Mouse (Mus musculus): ENCODE measurements around the gene Zfp385b. TPM values are rescaled to one million over a fixed set of nuclear protein-coding genes. Genes with fewer than 3 reads are reported as not detected.
A peak's percentile ranks its signal among the peaks of the same experiment; 100 is the strongest.

Gene Zfp385b
- polyA plus RNA-seq, 1 experiment from 2014 or later, result 6.7 TPM

DNA sequence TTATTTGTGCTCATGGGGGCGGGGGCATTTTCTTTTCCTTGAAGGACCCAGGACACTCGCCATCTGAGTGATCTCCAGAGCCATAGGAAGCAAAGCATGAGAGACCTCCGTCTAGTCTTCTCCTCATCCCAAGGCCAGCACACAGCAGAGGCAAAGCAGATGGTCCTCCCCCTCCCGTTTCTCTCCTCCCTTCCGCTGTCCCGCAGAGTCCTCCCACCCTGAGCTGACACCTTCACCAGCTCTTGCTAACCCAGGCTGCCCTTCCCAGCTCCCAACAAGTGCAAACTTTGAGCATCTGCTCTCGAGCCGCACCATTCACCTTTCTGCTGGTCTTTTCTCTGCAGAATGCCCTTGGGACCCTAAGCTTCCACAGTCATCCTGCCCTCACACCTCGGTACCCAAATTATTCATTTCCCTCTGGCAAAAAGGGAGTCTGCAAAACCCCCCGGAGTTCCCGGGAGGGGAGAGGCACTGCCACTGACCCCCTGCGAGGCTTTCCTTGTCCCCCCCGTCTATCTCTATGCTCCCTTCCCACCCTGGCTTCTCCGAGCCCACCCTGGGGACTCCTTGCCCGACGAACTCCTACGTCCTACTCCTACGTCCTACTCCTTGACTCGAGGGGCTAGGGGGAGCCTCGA lies 3.5 kb downstream of the Zfp385b start:
- peak overlapping the region; percentile 45 for H3K27ac ChIP-seq
- WGBS, result 4% methylated on average over 20 of the region's 20 CpGs
- H3K4me3 ChIP-seq (replicated peaks), result peak overlapping the region; percentile 66
- peaks cover 54% of the 10 kb centered on the region for H3K27me3 ChIP-seq
- peak overlapping the region; percentile 100 for H3K4me2 ChIP-seq
- peak overlapping the region; percentile 50 for H3K9ac ChIP-seq
- H3K4me1 ChIP-seq, result peaks cover 20% of the 10 kb centered on the region
- H3K36me3 ChIP-seq, result no peaks in the 10 kb centered on the region
- H3K9me3 ChIP-seq (replicated peaks), result no peaks in the 10 kb centered on the region
- ATAC-seq (replicated peaks; ENCODE audit: low FRiP score), result peak; percentile 59; the same call in 1 of the 2 replicates

DNA sequence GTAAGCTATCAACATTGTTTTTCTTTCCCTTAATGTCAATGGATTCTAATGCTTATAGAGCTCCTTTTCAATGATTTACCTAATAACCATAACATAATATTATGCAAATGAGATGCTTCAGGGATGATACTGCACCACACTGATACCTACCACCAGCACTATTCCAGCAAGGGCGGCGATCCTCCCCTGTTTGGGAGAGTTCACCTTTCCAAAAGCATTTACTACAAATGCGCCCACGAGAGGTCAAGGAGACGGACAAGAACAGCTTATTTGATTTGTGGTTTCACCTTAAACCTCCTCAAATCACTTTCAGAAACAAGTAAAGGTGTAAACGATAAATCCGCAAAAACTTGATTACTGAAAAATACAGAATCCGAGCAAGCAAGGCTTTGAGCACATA lies 4.5 kb downstream of the Zfp385b start:
- Histone ChIP-seq H3K9me3 (replicated peaks) (no peaks in the 10 kb centered on the region), H3K4me2 (no peak overlapping the region), H3K36me3 (no peaks in the 10 kb centered on the region), H3K4me3 (replicated peaks) (no peak overlapping the region; the same call in 1 of the 2 replicates), H3K27ac (no peak overlapping the region), H3K27me3 (peaks cover 54% of the 10 kb centered on the region), H3K4me1 (peaks cover 20% of the 10 kb centered on the region), H3K9ac (no peak overlapping the region)
- 77% methylated on average over 8 of the region's 8 CpGs for WGBS
- ATAC-seq (replicated peaks; ENCODE audit: low FRiP score), result no peak

DNA sequence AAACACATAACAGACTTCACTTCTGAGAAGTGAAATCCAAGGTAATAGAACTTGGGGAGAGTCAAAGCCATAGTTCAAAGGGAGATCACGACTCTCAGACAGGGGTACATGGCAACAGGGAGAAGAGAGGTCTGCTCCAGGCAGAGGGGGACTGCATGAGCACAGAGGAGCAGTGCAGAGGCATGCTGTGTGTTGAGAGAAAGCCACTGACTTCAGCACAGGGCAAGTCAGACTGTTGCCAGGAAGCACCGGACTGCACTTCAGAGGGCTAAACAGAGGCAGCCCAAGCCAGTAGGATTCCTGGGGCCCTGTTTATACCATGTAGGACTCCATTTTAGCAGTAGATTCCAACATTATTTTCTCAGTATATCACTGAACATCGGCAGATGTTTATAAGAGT lies 6.4 kb downstream of the Zfp385b start:
- Histone ChIP-seq H3K27me3 (peaks cover 41% of the 10 kb centered on the region), H3K4me1 (peaks cover 20% of the 10 kb centered on the region), H3K9ac (no peak overlapping the region), H3K27ac (no peak overlapping the region), H3K4me3 (replicated peaks) (no peak overlapping the region), H3K4me2 (no peak overlapping the region), H3K9me3 (replicated peaks) (no peaks in the 10 kb centered on the region), H3K36me3 (no peaks in the 10 kb centered on the region)
- ATAC-seq (replicated peaks; ENCODE audit: low FRiP score), result no peak
- WGBS, result 76% methylated on average over 3 of the region's 3 CpGs

DNA sequence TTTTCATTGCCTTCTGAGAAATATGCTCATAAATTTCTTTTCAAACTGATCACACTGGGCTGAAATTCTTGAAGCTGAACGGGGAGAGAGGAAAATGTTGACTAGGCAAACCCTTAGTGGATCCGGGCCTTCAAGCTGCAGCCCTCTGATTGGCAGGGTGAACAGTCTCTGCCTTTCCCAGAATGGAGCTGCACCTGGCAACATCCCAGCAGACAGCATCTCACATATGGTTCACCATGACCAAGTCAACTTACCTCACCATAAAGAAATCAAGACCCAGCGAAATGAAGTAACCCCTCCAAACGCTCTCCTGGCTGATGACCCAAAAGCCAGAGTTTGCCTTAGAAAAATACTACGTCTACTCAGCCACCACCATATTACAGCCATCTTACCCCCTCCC lies 8.7 kb downstream of the Zfp385b start:
- H3K27me3 ChIP-seq, result peaks cover 19% of the 10 kb centered on the region
- peaks cover under 1% of the 10 kb centered on the region; the same call in 1 of the 2 replicates for H3K4me1 ChIP-seq
- no peak overlapping the region for H3K27ac ChIP-seq
- 89% methylated on average over 5 of the region's 5 CpGs for WGBS
- H3K36me3 ChIP-seq, result no peaks in the 10 kb centered on the region
- no peaks in the 10 kb centered on the region for H3K9me3 ChIP-seq (replicated peaks)
- no peak overlapping the region for H3K4me3 ChIP-seq (replicated peaks)
- ATAC-seq (replicated peaks; ENCODE audit: low FRiP score), result no peak
- H3K9ac ChIP-seq, result no peak overlapping the region
- H3K4me2 ChIP-seq, result no peak overlapping the region

DNA sequence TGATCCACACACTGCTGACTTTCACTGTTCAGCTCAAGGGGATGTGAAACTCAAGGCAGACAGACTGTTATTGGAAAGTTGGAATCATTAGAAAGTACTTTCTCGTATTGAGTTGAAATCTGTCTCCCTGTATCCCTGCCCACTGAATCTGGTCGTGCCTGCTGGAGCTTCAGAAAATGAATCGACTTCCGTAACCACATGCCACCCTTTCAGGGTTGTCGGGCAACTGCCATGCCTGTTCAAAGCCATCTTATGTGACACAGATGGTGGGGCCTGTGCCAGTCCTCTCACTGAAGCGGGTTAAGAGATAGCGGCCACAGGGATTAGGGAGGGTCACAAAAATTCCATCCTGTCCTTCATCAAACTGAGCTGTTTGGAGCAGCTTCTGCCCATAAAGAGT lies 14.7 kb downstream of the Zfp385b start:
- Histone ChIP-seq H3K4me3 (replicated peaks) (no peak overlapping the region), H3K4me2 (no peak overlapping the region), H3K36me3 (no peaks in the 10 kb centered on the region), H3K9me3 (replicated peaks) (no peaks in the 10 kb centered on the region), H3K4me1 (no peaks in the 10 kb centered on the region), H3K27ac (no peak overlapping the region), H3K27me3 (no peaks in the 10 kb centered on the region), H3K9ac (no peak overlapping the region)
- 84% methylated on average over 7 of the region's 7 CpGs for WGBS
- no peak for ATAC-seq (replicated peaks; ENCODE audit: low FRiP score)

DNA sequence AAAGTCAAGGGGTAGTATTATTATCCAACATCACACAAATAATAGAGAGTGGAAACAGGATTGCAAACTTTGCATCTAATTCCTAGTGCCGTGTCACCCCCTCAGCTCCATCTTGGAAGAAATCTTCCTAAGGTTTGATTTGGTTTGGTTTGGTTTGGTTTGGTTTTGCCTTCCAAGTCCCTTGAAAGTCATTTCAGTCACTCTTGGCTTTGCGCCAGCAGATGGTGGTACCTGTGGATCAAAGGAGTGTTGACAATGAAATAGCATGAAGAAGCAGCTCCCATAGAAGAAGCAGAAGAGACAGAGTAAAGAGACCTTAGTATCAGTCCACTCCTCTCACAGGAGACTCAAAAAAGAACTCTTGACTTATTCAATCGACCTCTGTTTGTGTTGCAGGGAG lies 17.1 kb downstream of the Zfp385b start:
- no peaks in the 10 kb centered on the region for H3K36me3 ChIP-seq
- H3K9me3 ChIP-seq (replicated peaks), result no peaks in the 10 kb centered on the region
- 93% methylated on average over 3 of the region's 3 CpGs for WGBS
- H3K27me3 ChIP-seq, result no peaks in the 10 kb centered on the region
- no peak overlapping the region for H3K4me3 ChIP-seq (replicated peaks)
- H3K9ac ChIP-seq, result no peak overlapping the region
- no peak for ATAC-seq (replicated peaks; ENCODE audit: low FRiP score)
- no peaks in the 10 kb centered on the region for H3K4me1 ChIP-seq
- H3K27ac ChIP-seq, result no peak overlapping the region
- no peak overlapping the region for H3K4me2 ChIP-seq

DNA sequence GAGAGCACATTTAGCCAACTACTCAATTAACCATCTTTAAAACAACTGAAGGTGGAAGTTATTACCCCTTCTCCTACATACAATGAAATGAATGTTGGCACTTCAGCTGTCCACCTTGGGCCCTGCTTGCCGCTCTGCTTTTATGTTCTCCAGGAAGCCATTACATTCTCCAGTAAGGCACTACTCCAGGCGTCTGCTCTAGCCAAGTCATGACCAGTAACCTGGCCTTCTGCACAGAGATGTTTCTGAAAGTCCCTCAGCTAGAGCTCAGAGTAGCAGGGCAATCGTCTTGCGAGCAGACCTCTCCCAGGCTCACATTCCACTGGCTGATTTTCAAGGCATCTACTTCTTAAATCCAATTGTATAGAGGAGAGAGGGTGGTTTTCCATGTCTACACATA lies 18.0 kb downstream of the Zfp385b start:
- no peak for ATAC-seq (replicated peaks; ENCODE audit: low FRiP score)
- WGBS, result 85% methylated on average over 4 of the region's 4 CpGs
- H3K27me3 ChIP-seq, result no peaks in the 10 kb centered on the region

DNA sequence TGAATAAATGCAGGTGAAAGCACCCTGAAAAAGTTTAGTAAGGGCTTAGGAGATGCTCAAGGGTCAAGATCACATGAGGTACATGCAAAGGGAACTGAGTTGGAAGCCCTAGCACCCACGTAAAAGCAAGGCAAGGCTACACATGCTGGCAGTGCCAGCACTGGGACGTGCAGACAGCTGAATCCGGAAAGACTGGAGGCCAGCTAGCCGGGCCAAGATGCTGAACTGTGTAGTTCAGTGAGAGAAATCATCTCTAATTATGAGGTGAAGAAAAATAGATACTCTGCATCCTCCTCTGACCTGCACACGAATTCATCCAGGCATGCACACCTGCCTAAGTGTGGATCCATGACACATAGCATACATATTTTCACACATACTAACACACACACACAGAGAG lies 18.4 kb downstream of the Zfp385b start:
- no peak overlapping the region for H3K4me2 ChIP-seq
- WGBS, result 83% methylated on average over 5 of the region's 5 CpGs
- no peaks in the 10 kb centered on the region for H3K36me3 ChIP-seq
- no peak for ATAC-seq (replicated peaks; ENCODE audit: low FRiP score)
- no peaks in the 10 kb centered on the region for H3K9me3 ChIP-seq (replicated peaks)
- H3K4me3 ChIP-seq (replicated peaks), result no peak overlapping the region
- H3K27me3 ChIP-seq, result no peaks in the 10 kb centered on the region
- no peaks in the 10 kb centered on the region for H3K4me1 ChIP-seq
- H3K9ac ChIP-seq, result no peak overlapping the region
- no peak overlapping the region for H3K27ac ChIP-seq

More for the DNA sequence above, 18.0 kb downstream of the Zfp385b start:
- no peaks in the 10 kb centered on the region for H3K4me1 ChIP-seq
- H3K9me3 ChIP-seq (replicated peaks), result no peaks in the 10 kb centered on the region
- H3K36me3 ChIP-seq, result no peaks in the 10 kb centered on the region
- H3K4me2 ChIP-seq, result no peak overlapping the region
- H3K4me3 ChIP-seq (replicated peaks), result no peak overlapping the region
- no peak overlapping the region for H3K9ac ChIP-seq
- no peak overlapping the region for H3K27ac ChIP-seq

DNA sequence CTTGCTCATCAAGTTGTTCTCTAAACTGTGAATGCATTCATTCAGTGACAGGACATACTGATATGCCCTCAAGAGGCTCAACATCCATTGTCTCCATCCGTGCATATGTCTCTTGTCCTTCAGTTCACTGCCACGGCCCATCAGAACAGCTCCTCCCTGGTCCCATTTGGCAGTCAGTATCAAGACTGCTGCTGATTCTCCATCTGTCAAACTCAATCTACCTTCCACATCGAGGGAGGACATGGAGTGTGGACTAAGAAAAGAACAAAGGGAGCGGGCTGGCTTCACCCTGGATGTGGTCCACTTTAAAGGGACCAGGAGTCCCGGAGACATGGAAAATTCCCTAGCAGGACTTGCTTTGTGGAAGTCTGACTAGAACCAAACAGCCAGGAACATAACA lies 22.2 kb downstream of the Zfp385b start:
- H3K27ac ChIP-seq, result no peak overlapping the region
- 78% methylated on average over 5 of the region's 5 CpGs for WGBS
- H3K4me3 ChIP-seq (replicated peaks), result no peak overlapping the region
- no peak overlapping the region for H3K4me2 ChIP-seq
- H3K9ac ChIP-seq, result no peak overlapping the region
- no peaks in the 10 kb centered on the region for H3K36me3 ChIP-seq
- no peaks in the 10 kb centered on the region for H3K9me3 ChIP-seq (replicated peaks)
- ATAC-seq (replicated peaks; ENCODE audit: low FRiP score), result no peak
- H3K4me1 ChIP-seq, result no peaks in the 10 kb centered on the region
- no peaks in the 10 kb centered on the region for H3K27me3 ChIP-seq

DNA sequence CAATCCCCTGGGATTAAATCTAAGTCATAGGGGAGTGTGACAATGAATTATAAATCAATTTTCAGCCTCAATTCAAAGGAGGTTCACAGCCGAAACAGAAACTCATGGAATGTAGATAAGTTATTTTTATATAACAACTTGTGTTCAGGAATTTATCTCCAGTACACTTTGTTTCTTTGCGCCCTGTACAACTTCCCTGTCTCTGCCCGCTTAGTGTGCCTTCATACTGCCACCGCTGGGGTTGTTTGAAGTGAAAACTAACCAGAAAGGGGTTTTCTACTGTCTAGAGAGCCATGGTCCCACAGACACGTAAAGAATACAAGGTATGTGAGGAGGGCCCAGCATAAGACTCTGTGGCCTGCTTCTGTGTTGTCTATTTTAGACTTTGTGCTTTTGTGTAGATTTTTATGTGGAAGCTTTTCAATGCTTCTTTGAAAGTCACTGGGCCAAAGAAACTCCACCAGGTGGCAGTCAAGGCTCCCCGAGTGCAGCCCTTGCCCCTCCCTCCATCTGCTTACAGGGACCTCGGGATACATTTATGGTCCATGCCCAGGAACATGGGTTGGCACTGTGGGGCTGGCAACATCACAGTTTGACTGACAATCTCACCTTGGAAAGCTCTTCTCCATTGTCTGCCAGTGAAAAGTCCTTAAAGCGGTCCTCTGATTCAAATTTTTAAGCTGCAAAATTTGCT lies 23.4 kb downstream of the Zfp385b start:
- Histone ChIP-seq H3K4me2 (no peak overlapping the region), H3K27me3 (no peaks in the 10 kb centered on the region), H3K4me3 (replicated peaks) (no peak overlapping the region), H3K9ac (no peak overlapping the region), H3K9me3 (replicated peaks) (no peaks in the 10 kb centered on the region), H3K4me1 (no peaks in the 10 kb centered on the region), H3K36me3 (no peaks in the 10 kb centered on the region), H3K27ac (no peak overlapping the region)
- no peak for ATAC-seq (replicated peaks; ENCODE audit: low FRiP score)
- WGBS, result 65% methylated on average over 8 of the region's 8 CpGs

DNA sequence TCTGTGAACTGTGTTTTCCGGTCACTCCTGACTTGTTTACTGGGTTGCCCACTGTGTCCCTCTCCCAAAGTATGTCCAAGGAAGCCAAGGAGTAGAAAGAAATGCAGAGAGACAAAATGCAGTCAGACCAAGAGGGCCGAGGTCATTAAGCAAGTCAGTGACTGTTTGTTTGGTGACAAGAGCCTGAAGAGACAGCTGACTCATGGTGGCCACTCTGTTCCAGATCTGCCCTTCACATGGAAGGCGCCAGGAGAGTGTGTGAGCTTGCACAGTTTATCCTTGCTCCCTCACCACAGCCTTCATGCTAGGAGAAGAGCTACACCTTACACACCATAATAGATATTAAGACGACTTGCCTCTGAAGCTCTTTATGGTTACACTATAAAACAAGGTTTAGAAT lies 28.6 kb downstream of the Zfp385b start:
- no peak overlapping the region for H3K9ac ChIP-seq
- 0 out of 2 replicates have a peak overlapping the region, but pooled peaks have one; percentile 18 for H3K27ac ChIP-seq
- peaks cover 18% of the 10 kb centered on the region for H3K4me1 ChIP-seq
- H3K9me3 ChIP-seq (replicated peaks), result no peaks in the 10 kb centered on the region
- 56% methylated on average over 4 of the region's 4 CpGs for WGBS
- ATAC-seq (replicated peaks; ENCODE audit: low FRiP score), result no peak
- no peak overlapping the region for H3K4me2 ChIP-seq
- H3K4me3 ChIP-seq (replicated peaks), result no peak overlapping the region
- no peaks in the 10 kb centered on the region; the same call in 1 of the 2 replicates for H3K27me3 ChIP-seq
- no peaks in the 10 kb centered on the region for H3K36me3 ChIP-seq

DNA sequence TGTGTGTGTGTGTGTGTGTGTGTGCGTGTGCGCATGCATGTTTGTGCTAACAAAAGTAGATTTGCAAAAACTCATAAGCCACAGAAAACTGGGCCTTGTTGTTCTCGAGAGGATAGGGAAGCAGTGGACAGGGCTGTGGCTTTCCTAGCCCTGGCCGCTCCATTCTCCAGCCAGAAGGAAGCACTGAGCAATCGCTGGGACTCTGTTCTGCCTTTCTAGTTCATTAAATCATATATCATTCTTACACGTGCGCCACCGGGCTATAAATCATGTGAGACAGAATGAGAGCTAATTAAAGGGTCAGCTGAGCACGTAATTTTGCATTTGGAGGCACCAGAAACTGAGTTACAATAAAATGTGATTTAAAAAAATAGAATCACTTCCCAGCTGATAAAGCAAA lies 29.1 kb downstream of the Zfp385b start:
- H3K27ac ChIP-seq, result 0 out of 2 replicates have a peak overlapping the region, but pooled peaks have one; percentile 18
- peak; percentile 71 for ATAC-seq (replicated peaks; ENCODE audit: low FRiP score)
- 28% methylated on average over 9 of the region's 9 CpGs for WGBS

More for the DNA sequence above, 29.1 kb downstream of the Zfp385b start:
- no peak overlapping the region for H3K4me3 ChIP-seq (replicated peaks)
- H3K36me3 ChIP-seq, result no peaks in the 10 kb centered on the region
- peaks cover 18% of the 10 kb centered on the region for H3K4me1 ChIP-seq
- H3K9me3 ChIP-seq (replicated peaks), result no peaks in the 10 kb centered on the region
- no peaks in the 10 kb centered on the region; the same call in 1 of the 2 replicates for H3K27me3 ChIP-seq
- no peak overlapping the region for H3K9ac ChIP-seq
- H3K4me2 ChIP-seq, result no peak overlapping the region
